Mouse (Mus musculus) urinary bladder, postnatal 0 days (tissue): ENCODE measurements around the gene Ddb1. TPM values are rescaled to one million over a fixed set of nuclear protein-coding genes. Genes with fewer than 3 reads are reported as not detected.

Experiments used
- polyA plus RNA-seq: library from polyadenylated mRNA; unstranded; fragments of >200 nt; fragmentation: Nextera tagmentation; extraction: Ambion mirVana; gene quantifications from 2 replicates; pipeline ENCODE4 v1.2.1, GENCODE M21; 2015

Gene Ddb1
- polyA plus RNA-seq = 193 and 203 TPM in 2 replicates

DNA sequence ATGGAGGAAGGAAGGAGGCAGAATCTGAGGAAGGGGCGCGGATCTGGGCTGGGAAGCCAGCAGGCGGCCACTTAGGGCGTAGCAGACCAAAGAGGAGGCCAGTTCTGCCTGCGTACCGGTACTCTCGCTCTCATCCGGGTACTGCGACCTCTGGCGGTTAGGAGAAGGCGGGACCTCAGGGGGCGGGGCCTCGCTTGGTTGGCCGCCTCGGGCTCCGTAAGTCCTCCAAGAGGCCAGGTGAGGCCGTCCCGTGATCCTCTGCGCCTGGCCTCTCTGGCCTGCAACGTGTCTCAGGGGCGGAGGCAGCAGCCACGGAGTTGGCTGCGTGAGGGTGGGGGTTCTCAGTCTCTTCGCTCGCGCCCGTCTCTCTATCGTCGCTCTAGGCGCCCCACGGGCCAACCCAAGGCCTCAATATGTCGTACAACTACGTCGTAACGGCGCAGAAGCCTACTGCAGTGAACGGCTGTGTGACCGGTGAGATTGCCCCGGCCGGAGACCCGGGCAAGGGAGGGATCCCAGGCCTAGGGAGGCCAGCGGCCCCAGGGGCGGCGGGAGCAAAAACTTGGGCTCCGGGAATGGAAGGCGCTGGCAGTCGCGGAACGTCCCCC, at the start of gene Ddb1, which contains the start of gene Tkfc:
Gene Ddb1, plus strand, starts transcription at position 35 of the 608 bp plus-strand sequence.
Gene Tkfc, minus strand, starts transcription at position 362 of the 608 bp plus-strand sequence.

GRCm38 (mm10) chr19:10555624-10556510, 49.3 kb upstream of the Ddb1 start, which contains the start of gene Tmem216:
Gene Tmem216, minus strand, starts transcription at chr19:10556238.

DNA sequence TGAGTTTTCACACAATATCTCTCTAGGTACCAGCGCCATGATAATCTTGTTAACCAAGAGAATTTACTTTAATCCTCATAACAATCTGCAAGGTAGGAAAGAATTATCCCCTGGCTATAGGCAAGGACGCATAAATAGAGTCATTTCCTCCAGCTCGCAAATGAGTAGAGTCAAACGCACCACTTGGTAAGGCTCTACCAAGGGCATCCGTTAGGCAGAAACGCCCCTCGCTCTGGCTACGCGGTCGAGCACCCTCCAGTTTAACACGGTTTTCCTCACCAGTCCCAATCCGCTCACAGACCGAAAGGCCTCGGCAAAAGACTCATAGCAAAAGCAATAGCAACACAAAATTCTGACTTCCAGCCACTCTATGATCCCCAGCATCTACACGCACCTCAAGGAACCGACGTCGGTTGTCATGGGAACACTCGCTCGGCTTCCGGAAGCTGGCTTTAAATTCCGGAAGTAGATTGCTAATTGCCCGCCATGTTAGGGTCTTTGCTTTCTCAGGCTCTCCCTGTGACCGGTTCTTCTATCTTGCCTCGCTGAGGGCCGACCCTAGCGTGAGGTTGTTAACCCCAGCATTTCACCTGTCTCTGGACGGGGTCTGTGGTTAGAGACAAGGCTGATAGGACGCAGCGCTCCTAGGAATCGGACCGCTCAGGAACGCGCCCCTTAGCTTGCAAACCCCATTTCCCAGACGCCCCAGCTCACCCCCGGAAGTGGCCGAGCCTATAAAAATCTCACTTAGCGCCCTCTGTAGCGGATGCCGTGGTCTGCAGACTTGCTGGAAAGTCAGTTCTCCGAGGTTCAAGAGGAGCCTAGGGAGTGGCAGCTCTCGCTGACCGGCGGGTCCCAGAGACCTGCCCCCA, 28.2 kb upstream of the Ddb1 start, which contains the start of the genes Cyb561a3 and Tmem138:
Gene Cyb561a3, plus strand, starts transcription at position 483 of the 872 bp plus-strand sequence.
Gene Tmem138, minus strand, starts transcription at position 673 of the 872 bp plus-strand sequence.

DNA sequence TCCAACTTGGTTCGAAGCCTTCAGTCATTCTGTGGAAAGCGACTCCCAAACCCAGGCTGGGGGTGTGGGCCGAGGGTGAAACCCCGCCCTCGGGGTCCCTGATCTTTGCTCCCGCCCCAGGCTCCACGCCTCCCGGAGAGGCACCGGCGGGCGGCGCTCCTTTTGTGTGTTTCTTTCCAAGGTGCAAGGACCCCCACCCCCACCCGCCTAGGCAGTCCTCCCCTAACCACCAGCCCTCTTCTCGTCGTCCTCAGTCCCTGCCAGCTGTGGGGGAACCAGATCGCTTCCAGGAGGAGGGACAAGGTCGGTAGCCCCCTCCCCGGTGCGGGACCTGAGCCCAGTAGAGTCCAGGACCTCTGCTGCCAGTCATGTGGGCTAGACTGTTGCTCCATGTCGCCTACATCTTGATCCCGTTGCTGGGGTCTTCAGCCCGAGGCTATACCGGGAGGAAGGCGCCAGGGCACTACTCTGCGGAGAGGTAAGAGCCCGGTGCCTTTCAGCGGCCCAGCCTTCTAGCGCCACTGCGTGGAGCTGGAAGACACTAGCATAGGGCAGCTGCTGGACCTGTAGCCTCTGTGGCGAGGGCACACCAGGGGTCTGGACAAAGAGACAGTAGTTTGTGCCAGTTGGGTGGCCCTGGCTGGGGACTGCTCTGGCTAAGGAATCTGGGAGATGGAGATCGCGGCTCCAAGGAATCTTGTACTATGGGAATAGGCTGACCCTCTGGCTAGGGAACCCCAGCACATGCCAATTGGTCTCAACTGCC, 29.2 kb downstream of the Ddb1 start, which contains the start of gene Vwce:
Gene Vwce, plus strand, starts transcription at position 108 of the 766 bp plus-strand sequence.

GRCm38 (mm10) chr19:10677915-10678771, 73.0 kb downstream of the Ddb1 start, which contains the start of gene Pga5:
Gene Pga5, minus strand, starts transcription at chr19:10678071.

Other genes with a start within 250 kb of the Ddb1 start
- 0.04 and 0.40 TPM in 2 replicates for gene Syt7, start 216.2 kb upstream of the Ddb1 start, polyA plus RNA-seq
- gene Lrrc10b, start 147.9 kb upstream of the Ddb1 start, polyA plus RNA-seq = 2.6 and 3.9 TPM in 2 replicates
- not detected in 2 replicates for gene Ppp1r32, start 122.4 kb upstream of the Ddb1 start, polyA plus RNA-seq
- gene Cpsf7, start 80.1 kb upstream of the Ddb1 start, polyA plus RNA-seq = 18.9 and 21.4 TPM in 2 replicates
- 37.6 and 40.0 TPM in 2 replicates for gene Sdhaf2, start 79.2 kb upstream of the Ddb1 start, polyA plus RNA-seq
- 17.5 and 17.8 TPM in 2 replicates for gene Tmem216, start 49.1 kb upstream of the Ddb1 start, polyA plus RNA-seq
- gene Cyb561a3, start 28.2 kb upstream of the Ddb1 start, polyA plus RNA-seq = 20.5 and 21.2 TPM in 2 replicates
- gene Tmem138, start 28.0 kb upstream of the Ddb1 start, polyA plus RNA-seq = 16.0 and 16.8 TPM in 2 replicates
- gene Tkfc, start 327 bp downstream of the Ddb1 start, polyA plus RNA-seq = 10.2 and 10.6 TPM in 2 replicates
- 0.47 and 0.58 TPM in 2 replicates for gene Vwce, start 28.9 kb downstream of the Ddb1 start, polyA plus RNA-seq
- 2.0 and 2.3 TPM in 2 replicates for gene Pga5, start 72.7 kb downstream of the Ddb1 start, polyA plus RNA-seq
- 20.9 and 21.5 TPM in 2 replicates for gene Vps37c, start 83.4 kb downstream of the Ddb1 start, polyA plus RNA-seq
- not detected in 2 replicates for gene Cd5, start 133.7 kb downstream of the Ddb1 start, polyA plus RNA-seq
- not detected in 2 replicates for gene Cd6, start 224.7 kb downstream of the Ddb1 start, polyA plus RNA-seq
- gene Slc15a3, start 234.4 kb downstream of the Ddb1 start, polyA plus RNA-seq = 0.96 and 3.0 TPM in 2 replicates